In genomic region chr3:56730849-56731248, GRCm38 (mm10) we compare ENCODE assay signal across 29 mouse cellular contexts.
DNase-seq lines count a peak whose midpoint lies in the region; ATAC-seq and TF ChIP-seq lines count a peak whose summit lies in the region.
"Had no signal": no experiment of that assay in that cellular context is flagged by ENCODE, and none has a peak within 500 bp of the region (broad histone marks: within the 10 kb centered on the region; RNA-seq: fewer than 3 reads in every experiment).

No protein-coding gene starts in this region.

- no peaks in the 10 kb centered on the region for H3K9me3 ChIP-seq in liver, postnatal 0 days (ENCODE audit: low read length)
- H3K9me3 ChIP-seq: embryonic facial prominence, embryonic 10.5 days; embryonic facial prominence, embryonic 15.5 days; liver, embryonic 12.5 days; neural tube, embryonic 15.5 days had no signal

- H3K4me1 ChIP-seq in liver, postnatal 0 days (ENCODE audit: insufficient read depth), result no peaks in the 10 kb centered on the region
- H3K4me1 ChIP-seq: embryonic facial prominence, embryonic 10.5 days; embryonic facial prominence, embryonic 15.5 days; heart, embryonic 12.5 days; liver, embryonic 12.5 days; neural tube, embryonic 15.5 days had no signal

- DNase-seq in frontal cortex, adult 2 months (ENCODE audit: extremely low spot score in 1 of 2, low spot score in 1 of 2), result peak; percentile 8 to 26
- DNase-seq in frontal cortex, postnatal 25 days (ENCODE audit: low spot score in 2 of 2), result no peak
- DNase-seq in left cerebral cortex, postnatal 25 days (ENCODE audit: low spot score in 2 of 2), result peak; percentile 13 to 44
- no peak for DNase-seq in left cerebral cortex, adult 2 months (ENCODE audit: extremely low spot score in 1 of 2, low spot score in 2 of 2)
- DNase-seq in brain, embryonic 14.5 days (ENCODE audit: low read depth), result peak; percentile 21
- peak; percentile 28 for DNase-seq in telencephalon, adult 2 months (ENCODE audit: low read depth, low spot score)
- no peak for DNase-seq in liver, postnatal 0 days
- DNase-seq: adrenal gland, postnatal 14 days; cerebellum, adult 18-20 months; cerebellum, postnatal 10 days; heart, adult 2 months; heart, postnatal 4 days; kidney, adult 9 months; kidney, postnatal 10 days; left cerebral cortex, postnatal 4 days; lung, adult 18-20 months; lung, postnatal 4 days; midbrain, embryonic 14.5 days; retina, postnatal 1 day; thymus, postnatal 4 days had no signal

- intact Hi-C loops in left cerebral cortex, postnatal 25 days (cut with DNase I), result no loop called here
- intact Hi-C loops in left cerebral cortex, adult 2 months (cut with DNase I), result no loop called here

- no peak overlapping the region for H3K27ac ChIP-seq in left cerebral cortex, adult 2 months
- no peak overlapping the region for H3K27ac ChIP-seq in liver, postnatal 0 days (ENCODE audit: low read depth)
- H3K27ac ChIP-seq: embryonic facial prominence, embryonic 10.5 days; embryonic facial prominence, embryonic 15.5 days; heart, adult 2 months; hindbrain, embryonic 14.5 days; liver, embryonic 12.5 days; neural tube, embryonic 15.5 days had no signal

- H3K9ac ChIP-seq in liver, postnatal 0 days (replicated peaks), result no peak overlapping the region
- H3K9ac ChIP-seq: embryonic facial prominence, embryonic 15.5 days; heart, embryonic 12.5 days; hindbrain, embryonic 14.5 days; liver, embryonic 12.5 days; neural tube, embryonic 15.5 days had no signal

- H3K36me3 ChIP-seq in liver, postnatal 0 days (replicated peaks; ENCODE audit: insufficient read depth, low read length), result no peaks in the 10 kb centered on the region
- H3K36me3 ChIP-seq: embryonic facial prominence, embryonic 10.5 days; embryonic facial prominence, embryonic 15.5 days; heart, embryonic 12.5 days; liver, embryonic 12.5 days; neural tube, embryonic 15.5 days had no signal

- no peak for ATAC-seq in liver, postnatal 0 days
- ATAC-seq: CD4-positive, CD25-positive, alpha-beta regulatory T cell, adult 4 months; intestine, postnatal 0 days; liver, embryonic 12.5 days; lung, postnatal 0 days had no signal

- no peak overlapping the region for H3K4me3 ChIP-seq in left cerebral cortex, adult 2 months
- no peak overlapping the region for H3K4me3 ChIP-seq in liver, postnatal 0 days (ENCODE audit: low read depth, low read length)
- H3K4me3 ChIP-seq: embryonic facial prominence, embryonic 10.5 days; embryonic facial prominence, embryonic 15.5 days; heart, adult 2 months; heart, embryonic 12.5 days; liver, embryonic 12.5 days; neural tube, embryonic 15.5 days had no signal

- no peak overlapping the region for H3K4me2 ChIP-seq in liver, postnatal 0 days (ENCODE audit: low read depth, low read length)
- H3K4me2 ChIP-seq: embryonic facial prominence, embryonic 15.5 days; heart, embryonic 12.5 days; hindbrain, embryonic 14.5 days; liver, embryonic 12.5 days; neural tube, embryonic 15.5 days had no signal

- TF ChIP-seq EP300 in liver, postnatal 0 days (IDR thresholded peaks at IDR 0.05; ENCODE audit: low read depth), result no peak

- TF ChIP-seq CTCF in left cerebral cortex, adult 2 months (IDR thresholded peaks at IDR 0.05), result no peak
- no peak for TF ChIP-seq CTCF in brain, embryonic 14.5 days (IDR thresholded peaks at IDR 0.05; ENCODE audit: borderline replicate concordance, extremely low read depth, insufficient read depth, insufficient read length)
- no peak for TF ChIP-seq CTCF in liver, postnatal 0 days (IDR thresholded peaks at IDR 0.05; ENCODE audit: low read depth)

- 53% methylated on average over 3 of the region's 3 CpGs for WGBS in liver, postnatal 0 days (ENCODE audit: insufficient replicate concordance)

- TF ChIP-seq POLR2A in brain, embryonic 14.5 days (IDR thresholded peaks at IDR 0.05; ENCODE audit: borderline replicate concordance, extremely low read depth, insufficient read depth, insufficient read length, poor library complexity, severe bottlenecking), result no peak

- no peaks in the 10 kb centered on the region for H3K27me3 ChIP-seq in liver, postnatal 0 days (ENCODE audit: insufficient read depth, low read length)
- H3K27me3 ChIP-seq: embryonic facial prominence, embryonic 15.5 days; heart, embryonic 12.5 days; liver, embryonic 12.5 days; neural tube, embryonic 15.5 days had no signal

Comparison
In these comparisons a context has a peak if more than half of its experiments do, and no peak if none do; other contexts are left out.
1. DNase-seq: peak in frontal cortex, adult 2 months (2 of 2), left cerebral cortex, postnatal 25 days (2 of 2), brain, embryonic 14.5 days (single experiment) and telencephalon, adult 2 months (single experiment); none in frontal cortex, postnatal 25 days (0 of 2), left cerebral cortex, adult 2 months (0 of 2) and liver, postnatal 0 days (single experiment).